Mouse (Mus musculus) natural killer cell, adult 2 months (primary cell): ENCODE measurements around the gene Gm4201.
"Not testable (repeated sequence)": the region's sequence is repeated elsewhere in the genome, so short reads cannot be mapped to it uniquely, and the experiment has no call there.

Experiments used
- DNase-seq, 2 experiments: peaks; one replicate each; pipeline ENCODE4 v3.0.0; 2022; ENCODE audit warnings: low spot score in 2 of 2

Gene Gm4201

DNA sequence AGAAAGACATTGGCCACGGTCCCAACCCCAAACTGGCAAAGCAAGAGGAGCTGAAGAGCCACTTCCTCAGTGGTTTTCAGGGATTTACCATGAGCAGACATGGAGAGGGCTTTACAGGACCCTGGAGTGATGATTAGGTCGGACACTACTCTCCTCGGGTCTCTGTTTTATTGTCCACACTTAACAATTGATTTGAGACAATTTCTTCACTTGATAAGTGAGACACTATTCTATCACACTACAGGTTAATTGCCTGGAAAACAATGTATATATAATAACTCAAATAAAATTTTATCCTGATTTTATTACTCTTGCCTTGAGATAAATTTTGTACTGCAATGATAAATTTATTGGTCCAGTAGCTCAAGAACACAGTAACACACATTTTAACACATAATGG, at the start of gene Gm4201:
Gm4201 (minus strand) TSS at position 101 of the 400 bp plus-strand sequence.
- not testable (repeated sequence) for DNase-seq

DNA sequence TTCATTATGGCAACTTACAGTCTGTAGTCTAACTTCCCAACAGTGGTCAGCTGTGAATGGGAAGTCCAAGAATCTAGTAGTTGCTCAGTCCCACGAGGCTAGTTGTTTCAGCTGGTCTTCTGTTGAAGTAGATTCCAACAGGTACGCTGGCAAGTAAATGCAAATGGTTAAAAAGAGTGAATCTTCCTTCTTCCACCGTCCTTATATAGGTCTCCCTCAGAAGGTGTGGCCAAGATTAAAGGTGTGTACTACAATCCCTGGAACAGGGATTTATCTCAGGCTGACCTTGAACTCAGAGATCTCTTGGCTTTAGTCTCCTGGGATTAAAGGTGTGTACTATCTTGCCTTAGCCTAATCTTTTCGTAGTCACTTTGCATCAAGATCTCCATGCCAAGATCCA, 22.9 kb upstream of the Gm4201 start, which contains the start of gene Gm4565:
Gm4565 (minus strand) TSS at position 101 of the 400 bp plus-strand sequence.
- not testable (repeated sequence) for DNase-seq

DNA sequence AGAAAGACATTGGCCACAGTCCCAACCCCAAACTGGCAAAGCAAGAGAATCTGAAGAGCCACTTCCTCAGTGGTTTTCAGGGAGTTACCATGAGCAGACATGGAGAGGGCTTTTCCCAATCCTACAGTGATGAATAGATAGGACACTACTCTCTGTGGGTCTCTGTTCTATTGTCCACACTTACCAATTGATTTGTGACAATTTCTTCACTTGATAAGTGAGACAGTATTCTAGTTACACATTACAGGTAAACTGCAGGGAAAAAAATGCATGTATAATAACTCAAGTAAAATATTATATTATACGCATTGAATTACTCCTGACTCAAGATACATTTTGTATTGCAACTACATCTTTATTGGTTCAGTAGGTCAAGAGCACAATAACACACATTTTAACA, 30.4 kb downstream of the Gm4201 start, which contains the start of gene Gm8677:
Gm8677 (minus strand) TSS at position 101 of the 400 bp plus-strand sequence.
- not testable (repeated sequence) for DNase-seq

DNA sequence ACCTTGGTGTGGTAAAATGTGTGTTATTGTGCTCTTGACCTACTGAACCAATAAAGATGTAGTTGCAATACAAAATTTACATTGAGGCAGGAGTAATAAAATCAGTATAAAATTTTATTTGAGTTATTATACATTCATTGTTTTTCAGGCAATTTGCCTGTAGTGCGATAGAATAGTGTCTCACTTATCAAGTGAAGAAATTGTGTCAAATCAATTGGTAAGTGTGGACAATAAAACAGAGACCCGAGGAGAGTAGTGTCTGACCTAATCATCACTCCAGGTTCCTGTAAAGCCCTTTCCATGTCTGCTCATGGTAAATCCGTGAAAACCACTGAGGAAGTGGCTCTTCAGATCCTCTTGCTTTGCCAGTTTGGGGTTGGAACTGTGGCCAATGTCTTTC, 42.5 kb downstream of the Gm4201 start, which contains the start of gene Vmn1r152:
Vmn1r152 (plus strand) TSS at position 301 of the 400 bp plus-strand sequence.
- not testable (repeated sequence) for DNase-seq
